Mouse (Mus musculus): ENCODE measurements around the gene Nfkbib.

Gene Nfkbib

DNA sequence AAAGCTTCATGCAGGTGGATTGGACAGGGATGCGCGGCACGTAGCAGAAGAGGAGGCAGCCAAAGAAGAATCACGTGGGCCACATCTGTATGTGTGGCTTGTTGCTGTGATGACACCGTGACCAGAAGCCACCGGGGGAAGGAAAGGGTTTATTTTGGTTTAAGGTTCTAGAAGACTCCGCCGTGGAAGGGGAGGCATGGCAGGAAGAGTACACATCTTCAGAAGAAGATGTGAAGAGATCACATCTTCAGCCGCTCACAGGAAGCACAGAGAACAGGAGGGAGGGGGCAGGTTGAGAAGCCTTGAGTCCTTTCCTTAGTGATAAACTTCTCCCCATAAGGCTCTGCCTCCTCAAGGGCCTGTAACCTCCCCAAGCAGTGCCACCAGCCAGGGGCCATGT is 32.7 kb upstream of the Nfkbib start:
- DNase-seq (ENCODE audit: low spot score): no peak

DNA sequence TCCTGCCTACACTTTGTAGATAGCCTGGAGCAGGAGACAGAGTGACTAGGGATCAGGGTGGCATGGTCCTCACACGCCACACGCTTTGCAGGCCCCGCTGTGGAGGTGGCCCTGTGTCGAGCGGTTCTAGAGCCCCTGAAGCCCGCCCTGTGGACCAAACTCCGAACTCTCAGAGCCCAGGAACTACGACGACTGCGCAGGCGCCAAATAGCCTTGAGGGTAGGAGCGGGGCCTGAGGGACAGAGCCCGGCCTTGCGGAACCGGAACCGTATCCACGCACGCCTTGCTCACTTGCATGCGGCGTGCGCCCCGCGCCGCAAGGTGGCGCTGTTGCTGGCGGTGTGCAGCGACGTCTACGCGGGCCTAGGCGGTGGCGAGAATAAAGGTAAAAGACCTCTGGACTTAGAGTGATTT is 29.3 kb upstream of the Nfkbib start:
- DNase-seq (ENCODE audit: low spot score): peak; percentile 72

DNA sequence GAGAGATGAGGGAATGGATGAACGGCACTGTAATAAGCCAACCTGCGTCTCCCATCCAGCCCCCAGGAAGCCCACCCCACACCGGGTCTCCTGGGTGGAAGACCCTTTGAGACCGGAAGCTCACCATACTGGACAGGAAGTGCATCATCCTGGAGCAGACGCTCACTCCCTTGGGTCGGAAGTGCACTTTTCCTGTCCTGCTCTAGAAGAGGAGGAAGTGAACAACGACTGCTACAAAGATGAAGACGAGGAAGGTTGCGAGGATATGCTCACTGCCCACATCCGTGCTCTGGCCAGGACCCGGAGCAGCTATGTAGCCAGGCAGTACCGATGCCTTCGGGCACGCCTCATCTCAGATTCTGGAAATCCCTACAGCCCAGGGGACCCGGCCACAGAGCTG is 28.5 kb upstream of the Nfkbib start:
- no peak for DNase-seq (ENCODE audit: low spot score)

DNA sequence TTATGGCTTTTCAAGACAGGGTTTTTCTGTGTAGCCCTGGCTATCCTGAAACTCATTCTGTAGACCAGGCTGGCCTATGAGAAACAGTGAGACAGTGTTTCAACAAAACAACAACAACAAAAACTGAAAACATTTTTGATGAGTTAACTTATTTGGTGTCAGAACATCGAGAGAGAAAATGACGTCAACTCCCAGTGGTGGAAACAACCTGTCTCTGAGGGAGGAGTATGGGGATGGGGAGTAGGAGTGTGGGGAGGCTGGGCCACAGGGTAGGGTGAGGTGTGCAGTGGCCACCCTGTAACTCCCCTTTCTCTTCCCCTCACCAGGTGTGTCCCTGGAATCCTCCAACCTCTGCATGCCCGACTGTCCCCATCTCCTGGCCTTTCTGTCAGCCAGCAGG is 27.2 kb upstream of the Nfkbib start:
- no peak for DNase-seq (ENCODE audit: low spot score)

DNA sequence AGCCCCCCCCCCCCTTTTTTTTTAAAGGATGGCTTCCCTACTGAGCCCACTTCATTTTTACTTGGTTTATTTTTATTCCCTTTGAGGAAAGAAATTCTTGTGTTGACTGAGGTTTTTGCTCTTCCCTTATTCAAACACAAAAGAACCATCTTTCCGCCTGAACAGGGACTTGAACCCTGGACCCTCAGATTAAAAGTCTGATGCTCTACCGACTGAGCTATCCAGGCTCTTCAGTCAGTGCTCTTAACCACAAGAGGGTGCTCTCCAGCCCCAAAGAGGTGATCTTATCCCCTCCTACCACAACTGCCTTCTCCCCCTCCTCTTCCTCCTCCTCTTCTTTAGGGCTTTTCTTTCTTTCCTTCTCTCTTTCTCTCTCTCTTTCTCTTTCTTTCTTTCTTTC is 26.5 kb upstream of the Nfkbib start:
- peak; percentile 53 for DNase-seq (ENCODE audit: low spot score)

DNA sequence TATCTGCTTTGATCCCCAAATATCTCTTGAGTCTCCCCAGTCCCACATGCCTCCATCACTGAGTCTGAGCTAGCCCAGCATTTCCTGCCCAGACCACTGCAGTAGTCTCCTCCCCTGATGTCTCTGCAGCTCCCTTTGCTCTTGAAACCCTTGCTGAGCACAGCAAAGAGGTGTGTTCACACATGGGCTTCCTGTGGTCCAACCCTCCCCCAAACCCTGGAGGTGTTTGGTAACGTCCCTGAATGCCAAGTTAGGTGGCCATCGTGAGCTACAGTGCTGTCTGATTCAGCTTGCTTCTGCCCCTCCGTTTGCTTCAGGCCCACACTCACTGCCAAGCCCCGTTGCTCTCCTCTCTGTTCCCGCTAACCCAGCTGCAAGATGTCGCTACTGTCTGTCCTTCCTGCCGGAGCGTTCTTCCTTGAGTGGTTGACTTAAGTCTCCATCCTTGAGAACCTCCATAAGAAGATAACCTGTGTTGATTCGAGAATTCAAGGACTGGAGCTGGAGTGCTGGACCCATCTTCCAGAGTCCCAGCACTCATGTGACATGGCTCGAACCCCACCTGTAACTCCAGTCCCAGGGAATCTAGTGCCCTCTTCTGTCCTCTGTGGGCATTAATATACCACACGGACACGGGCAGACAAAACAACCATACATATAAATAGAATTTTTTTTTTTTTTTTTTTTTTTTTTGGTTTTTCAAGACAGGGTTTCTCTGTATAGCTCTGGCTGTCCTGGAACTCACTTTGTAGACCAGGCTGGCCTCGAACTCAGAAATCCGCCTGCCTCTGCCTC is 25.3 kb upstream of the Nfkbib start:
- no peak for DNase-seq (ENCODE audit: low spot score)

DNA sequence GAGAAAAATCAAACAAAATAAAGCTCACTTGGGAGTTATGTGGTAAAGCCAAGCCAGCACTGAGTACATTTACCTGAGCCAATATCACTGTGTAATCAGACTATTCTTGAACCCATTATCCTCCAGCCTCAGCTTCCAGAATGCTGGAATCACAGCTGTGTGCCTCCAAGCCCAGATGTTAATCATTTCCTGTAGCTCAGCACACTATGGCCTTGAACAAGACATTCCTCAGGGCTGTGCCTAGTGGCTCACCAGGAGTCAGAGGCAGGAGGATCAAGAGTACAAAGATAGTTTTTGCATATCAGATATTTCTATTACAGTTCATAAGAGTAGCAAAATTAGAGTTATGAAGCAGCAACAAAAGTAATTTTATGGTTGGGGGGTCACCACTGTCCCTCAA is 24.4 kb upstream of the Nfkbib start:
- no peak for DNase-seq (ENCODE audit: low spot score)

DNA sequence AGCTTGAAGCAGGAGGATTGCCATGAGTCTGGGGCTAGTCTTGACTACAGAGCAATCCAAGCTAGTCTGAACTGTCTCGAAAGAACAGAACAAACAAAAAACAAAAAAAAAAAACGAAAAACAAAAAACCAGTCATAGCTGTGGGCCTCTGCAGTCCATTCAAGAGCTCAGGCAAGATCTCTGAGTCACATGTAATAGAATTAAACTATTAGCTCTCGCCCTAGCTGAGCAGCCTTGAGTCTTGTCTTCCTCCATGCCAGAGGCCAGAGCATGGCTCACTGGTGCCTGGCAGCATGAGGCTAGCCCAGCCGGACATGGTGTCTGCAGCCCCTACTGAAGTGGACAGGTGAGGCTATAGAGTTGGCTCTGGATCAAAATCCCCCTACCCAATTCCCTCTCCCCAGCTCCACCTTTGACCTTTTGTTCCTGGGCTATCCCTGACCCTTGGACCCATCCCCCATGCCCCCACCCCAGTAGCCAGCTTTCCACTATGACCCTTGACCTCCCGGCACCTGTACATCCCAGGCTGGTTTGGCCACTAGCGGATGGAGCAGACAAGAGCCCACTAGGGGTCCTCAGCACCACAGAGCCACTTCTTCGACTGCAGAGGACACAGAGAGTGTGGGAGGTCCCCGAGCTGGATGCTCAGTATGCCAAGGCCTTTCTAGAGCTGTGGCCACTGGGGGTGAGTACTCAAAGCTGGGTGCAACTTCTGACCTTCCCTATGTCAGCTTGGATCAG is 22.9 kb upstream of the Nfkbib start:
- DNase-seq (ENCODE audit: low spot score): peak; percentile 64

DNA sequence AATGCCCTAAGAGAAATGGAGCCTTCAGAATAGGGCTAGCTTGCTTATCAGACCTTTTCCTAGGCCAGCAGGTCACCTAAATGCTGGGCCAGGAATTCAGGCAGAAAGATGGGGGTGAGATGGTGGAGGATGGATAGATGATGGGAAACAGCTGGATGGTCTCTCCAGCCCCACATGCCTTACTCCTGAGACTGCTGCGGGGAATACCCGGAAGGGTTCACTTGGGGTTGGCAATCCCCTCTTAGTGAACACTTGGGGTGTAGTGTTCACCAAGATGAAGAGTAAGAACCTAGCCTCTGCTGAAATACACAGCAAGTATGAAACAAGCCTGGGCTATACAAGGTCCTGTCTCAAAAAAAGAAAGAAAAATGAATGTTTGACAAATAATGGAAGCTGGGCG is 21.9 kb upstream of the Nfkbib start:
- no peak for DNase-seq (ENCODE audit: low spot score)

DNA sequence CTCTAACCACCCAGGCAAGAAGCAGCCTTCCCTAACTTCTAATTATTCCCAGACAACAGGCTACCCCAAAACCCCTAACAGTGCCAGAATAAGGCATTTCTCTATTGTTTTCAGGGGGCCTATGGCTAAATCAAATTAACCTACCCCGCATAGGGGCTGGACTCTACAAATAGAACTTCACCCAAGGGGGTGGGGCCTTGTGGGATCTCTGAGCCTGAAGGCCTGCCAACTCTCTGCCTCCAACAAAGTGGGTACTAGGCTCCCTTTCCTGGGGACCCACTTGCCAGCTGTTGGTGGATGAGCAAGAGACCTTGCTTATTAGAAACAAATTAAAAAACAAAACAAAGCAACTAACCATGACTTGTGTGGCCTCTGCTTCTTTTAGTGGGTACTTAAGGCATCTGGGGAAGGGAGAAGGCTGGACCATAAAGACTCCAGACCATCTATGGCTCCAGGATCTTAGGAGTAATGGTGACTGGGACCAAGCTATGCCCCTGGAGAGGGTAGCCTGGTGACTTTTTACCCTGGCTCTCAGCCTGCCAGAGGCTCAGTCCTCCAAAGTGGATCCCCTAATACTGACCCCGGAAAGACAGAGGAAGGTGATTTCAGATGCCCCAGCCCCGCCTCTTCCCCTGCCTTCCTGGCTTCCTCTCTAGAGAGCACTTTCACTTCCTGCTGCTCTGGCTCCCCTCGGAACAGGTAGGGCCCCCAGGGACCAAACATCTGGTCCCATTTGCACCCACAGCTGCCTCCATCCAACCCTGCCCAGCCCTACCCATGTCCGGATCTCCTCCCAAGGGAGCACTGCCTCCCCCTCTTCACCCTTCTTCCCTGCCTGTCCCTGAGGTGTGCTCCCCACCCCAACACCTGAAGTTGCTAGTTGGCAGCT is 21.2 kb upstream of the Nfkbib start, which contains the start of gene Rinl:
Rinl (plus strand) TSS at position 663 of the 889 bp plus-strand sequence.
- DNase-seq (ENCODE audit: low spot score): no peak

DNA sequence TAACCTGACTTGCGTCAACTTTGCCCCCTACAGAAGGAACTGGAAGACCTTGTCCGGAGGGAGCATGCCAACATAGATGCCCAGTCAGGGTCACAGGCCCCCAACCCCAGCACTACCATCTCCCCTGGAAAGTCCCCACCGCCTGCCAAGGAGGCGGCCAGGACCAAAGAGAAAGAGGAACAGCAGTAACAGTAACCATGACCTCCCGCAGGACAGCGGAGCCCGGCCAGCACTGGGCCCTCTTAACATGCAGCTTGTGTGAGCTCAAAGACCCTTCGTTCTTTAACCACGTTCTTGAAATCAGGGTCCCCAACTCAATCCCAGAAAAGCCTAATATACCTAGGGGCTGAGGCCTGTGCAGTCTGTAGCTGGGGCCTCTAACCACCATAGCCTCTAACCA is 20.6 kb upstream of the Nfkbib start:
- DNase-seq (ENCODE audit: low spot score): no peak

DNA sequence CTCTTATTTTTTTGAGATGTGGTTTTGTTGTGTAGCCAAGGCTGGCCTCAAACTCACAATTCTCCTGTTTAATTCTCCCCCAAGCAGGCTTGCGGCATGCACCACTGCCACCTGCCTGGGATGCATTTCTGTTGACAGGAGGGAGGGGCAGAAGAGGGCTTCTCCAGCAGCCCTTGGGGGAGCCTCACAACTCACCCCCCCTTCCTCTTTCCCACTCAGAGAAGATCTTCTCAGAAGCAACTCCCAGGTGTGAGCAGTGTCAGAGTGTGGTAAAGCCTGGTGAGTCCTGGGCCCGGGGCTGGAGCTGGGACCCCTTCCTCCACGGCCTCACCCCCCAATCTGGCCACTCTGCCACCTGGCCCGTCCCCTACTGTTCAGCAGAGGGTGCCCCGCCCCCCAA is 17.8 kb upstream of the Nfkbib start:
- DNase-seq (ENCODE audit: low spot score): no peak

DNA sequence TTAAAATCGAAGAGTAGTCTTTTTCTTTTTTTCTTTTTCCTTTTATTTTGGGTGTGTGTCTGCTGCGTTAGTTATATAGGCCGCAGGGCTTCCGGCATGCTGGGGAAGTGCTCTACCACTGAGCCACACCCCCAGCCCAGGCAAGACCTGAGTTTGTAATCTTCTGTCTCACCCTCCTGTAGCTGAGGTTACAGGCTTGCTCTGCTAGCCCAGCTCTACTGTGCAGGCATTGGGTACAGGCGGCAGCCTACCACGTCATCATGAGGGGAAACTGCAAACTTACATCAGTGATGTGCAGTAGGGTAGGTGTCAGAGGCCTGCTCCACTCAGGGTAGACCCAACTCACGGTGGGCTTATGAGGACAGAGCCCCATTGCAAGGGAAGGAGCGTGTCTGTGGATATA is 13.9 kb upstream of the Nfkbib start:
- no peak for DNase-seq (ENCODE audit: low spot score)

DNA sequence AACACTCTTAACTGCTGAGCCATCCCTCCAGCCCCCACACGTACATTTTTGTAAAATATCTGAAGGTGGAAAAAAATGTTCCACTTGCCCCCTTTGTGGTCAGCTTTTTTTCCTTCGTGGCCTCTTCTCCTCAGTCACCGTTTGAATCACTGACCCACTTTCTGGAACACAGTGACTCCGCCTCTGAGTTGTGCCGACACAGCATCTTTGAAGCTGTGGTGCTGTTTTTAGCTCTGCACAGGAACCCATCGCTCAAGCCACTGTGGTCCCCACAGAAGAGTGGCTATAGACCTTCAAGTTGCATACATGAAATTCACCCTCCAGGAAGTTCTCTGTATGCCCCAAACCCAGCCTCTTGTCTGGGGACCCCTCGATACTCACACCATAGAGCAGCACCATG is 13.5 kb upstream of the Nfkbib start:
- DNase-seq (ENCODE audit: low spot score): no peak

DNA sequence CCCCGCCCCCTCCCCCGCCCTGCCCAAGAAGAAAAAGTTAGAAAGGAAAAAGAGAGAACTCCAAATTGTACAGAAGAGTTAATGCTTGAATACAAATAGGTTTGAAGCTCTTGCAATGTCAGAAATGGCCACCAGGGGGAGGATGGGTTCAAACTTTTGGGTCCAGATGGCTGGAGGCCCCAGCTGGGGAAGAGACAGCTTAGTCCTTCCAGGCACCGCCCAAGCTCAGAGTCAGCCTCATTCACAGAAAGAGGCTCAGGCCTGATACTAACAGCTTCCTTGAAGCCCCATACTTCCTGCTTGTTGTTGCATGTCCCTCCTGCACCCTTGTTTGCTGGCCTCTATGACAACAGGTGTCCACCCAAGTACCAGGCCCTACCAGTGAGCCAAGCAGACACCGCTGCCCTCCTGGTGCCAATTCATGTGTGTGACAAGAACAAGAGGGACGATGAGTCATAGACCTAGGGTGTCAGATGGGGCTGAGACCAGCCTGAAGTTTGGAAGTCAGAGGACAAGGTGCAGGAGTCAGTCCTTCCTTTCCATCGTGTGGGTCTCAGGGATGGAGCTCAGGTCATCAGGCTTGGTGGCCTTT is 12.9 kb upstream of the Nfkbib start:
- peak; percentile 96 for DNase-seq (ENCODE audit: low spot score)

DNA sequence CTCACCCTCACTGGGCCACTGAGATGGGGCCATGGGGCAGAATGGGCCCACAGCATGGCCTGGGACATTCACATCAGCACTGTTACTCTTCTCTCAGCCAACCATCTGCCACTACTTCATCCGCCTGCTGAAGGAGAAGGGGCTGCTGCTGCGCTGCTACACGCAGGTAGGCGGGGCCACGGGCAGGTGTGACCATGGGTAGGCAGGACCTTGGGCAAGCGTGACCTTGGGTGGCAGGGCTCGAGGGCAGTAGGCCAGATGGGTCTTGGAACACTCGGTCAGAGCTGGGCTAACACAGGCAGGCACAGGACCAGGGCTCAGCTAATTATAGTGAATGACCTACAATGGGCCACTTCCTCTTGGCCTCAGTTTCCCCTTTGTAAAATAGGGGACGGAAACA is 11.5 kb upstream of the Nfkbib start:
- no peak for DNase-seq (ENCODE audit: low spot score)

DNA sequence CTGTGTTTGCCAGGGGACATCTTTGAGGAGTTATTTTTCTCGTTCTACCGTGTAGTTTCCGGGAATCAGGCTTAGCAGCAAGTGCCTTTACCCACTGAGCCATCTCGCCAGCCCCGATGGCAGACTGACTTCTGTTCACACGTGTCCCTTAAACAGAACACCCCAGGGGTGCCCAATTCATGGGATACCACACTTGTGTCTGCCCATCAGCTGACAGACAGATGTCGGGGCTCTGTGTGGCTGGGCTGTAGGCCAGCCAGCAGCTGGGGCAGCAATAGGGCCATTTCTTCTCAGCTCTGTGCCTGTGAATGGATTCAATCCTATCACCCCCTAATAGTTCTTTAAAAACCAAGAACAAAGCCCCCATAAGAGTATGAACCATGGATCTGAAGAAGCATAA is 7.8 kb upstream of the Nfkbib start:
- no peak for DNase-seq (ENCODE audit: low spot score)

DNA sequence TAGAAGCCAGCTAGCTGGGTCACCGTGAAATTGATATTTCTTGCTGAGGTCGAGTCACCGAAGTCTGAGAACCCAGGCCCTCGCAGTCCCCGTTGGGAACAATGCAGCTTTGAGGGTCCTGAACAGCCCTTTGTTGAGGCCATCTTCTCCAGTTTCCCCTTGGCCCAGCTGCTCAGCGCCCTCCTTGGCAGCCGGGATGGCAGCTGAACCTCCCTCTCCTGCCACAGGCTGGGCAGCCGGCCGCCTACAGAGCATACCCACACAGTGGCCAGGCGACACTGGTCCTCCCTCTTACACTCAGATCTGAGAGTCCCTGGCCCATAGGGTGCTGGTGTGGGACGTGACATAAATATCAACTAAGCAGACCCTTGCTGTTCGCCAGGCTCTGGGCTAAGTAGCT is 6.9 kb upstream of the Nfkbib start:
- peak; percentile 32 for DNase-seq (ENCODE audit: low spot score)

DNA sequence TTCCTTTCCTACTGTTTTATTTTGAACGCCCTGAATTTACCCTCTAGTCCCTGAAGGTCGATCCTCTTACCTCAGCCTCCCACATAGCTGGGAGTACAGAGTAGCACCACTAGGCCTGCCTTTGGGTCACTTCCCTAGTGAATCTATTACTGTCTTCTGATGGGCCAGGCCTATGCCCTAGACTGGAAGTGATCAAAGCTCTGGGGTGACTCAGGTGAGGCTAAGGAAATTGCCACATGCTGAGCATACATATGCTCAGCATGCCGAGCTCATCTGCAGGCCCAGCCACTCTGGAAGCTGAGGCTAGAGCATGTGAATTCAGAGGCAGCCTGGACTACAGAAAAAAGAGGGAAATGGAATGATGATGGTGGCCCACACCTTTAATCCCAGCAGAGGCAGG is 5.9 kb upstream of the Nfkbib start:
- no peak for DNase-seq (ENCODE audit: low spot score)

DNA sequence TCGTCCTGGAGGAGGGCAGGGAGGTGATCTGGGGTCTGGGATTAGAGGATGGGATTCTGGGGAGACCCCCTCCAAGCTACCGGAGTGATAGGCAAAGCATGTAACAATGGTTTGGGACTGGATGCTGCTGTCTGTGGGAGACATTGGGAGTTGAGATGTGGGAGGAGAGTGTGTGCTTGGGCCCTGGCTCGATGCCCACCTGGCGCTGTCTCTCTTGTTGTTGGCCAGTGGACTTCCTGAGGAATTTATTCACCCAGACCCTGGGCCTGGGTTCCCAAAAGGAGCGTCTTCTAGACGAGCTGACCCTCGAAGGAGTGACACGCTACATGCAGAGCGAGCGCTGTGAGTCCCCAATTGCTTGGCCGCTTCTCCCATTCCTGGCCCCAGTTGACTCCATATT is 4.6 kb upstream of the Nfkbib start:
- DNase-seq (ENCODE audit: low spot score): no peak

DNA sequence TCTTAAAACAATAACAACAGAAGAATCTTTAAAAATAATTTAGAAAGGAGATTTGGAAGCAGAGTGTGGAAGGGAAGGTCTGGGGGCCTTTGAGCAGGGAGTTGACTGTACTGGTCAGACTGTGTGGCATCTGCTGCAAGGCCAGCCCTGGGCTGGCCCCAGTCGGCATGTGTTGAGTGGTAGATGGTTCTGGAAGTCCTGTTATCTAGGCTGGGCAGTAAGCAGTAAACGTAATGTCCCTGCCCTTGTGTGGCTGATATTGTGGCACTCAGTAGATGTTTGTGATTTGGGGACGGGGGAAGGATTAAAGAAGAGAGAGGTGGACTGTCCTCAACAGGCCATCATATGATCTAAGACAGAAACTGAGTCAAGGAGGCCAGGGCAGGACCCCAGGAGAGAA is 3.0 kb upstream of the Nfkbib start:
- no peak for DNase-seq (ENCODE audit: low spot score)

DNA sequence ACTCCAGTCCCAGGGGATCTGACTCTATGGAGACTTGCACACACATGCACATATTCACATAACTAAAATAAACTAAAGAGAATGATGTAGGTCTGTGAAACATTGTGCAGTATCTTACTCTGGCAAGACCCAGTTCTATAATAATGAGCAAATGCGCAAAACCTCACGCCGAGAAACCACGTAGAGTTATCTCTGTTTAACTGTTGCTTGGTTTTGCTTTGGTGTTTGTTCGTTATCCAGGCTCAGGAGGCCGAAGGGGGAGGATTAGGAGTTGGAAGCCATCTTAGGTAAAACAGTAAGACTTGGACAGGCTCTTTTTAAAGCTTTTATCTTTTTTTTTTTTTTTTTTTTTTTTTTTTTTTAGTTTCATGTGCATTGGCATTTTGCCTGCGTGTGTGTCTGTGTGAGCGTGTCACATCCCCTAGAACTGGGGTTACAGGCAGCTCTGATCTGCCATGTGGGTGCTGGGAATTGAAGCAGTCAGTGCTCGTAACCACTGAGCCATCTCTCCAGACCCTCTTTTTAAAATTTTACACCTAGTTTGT is 2.2 kb upstream of the Nfkbib start:
- no peak for DNase-seq (ENCODE audit: low spot score)

All from embryo, embryonic 10.5 days (tissue).